Mouse (Mus musculus): ENCODE data around the gene Sgk1. TPM values are rescaled to one million over a fixed set of nuclear protein-coding genes. Genes with fewer than 3 reads are reported as not detected.

Sgk1 gene
- total RNA-seq, 1 experiment, result 217 TPM

DNA sequence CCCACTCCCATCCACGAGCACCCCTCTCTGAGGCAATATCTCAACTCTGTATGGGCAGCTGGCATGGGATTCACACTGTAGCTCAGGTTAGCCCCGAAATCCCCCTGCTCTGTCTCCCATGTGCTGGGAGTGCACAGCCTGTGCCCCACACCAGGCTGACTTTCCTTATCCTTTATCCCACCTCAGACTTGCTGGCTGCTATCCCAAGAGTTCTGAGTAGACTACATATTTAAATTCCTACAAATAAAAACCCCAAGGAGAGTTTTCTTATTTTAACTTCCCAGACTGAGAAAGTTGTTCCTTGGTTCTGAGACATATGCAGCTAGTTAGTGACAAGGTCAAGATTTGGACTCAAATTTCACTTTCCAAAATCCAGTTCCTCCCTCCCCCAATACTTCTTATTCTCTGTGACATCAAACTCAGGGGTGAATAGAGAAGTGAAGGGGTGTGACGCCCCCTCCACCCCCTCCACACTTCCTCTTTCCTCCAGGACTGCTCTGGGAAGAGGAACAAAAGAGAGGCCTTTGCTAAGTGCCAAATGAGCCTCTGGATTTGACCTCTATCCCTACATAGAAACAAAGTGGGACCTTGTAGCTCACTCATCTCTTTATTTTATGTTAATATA is 7.3 kb downstream of the Sgk1 start:
- DNase-seq (ENCODE audit: low read depth, low spot score), result no peak
- Histone ChIP-seq H3K27ac (ENCODE audit: insufficient read depth, low read depth, low read length, poor library complexity, severe bottlenecking) (no peak overlapping the region), H3K4me3 (ENCODE audit: insufficient read depth in 1 of 2, low read depth in 1 of 2, low read length in 2 of 2, poor library complexity in 1 of 2, severe bottlenecking in 1 of 2) (no peak overlapping the region), H3K36me3 (ENCODE audit: control insufficient read depth, insufficient read depth, low read length, poor library complexity, severe bottlenecking) (no peaks in the 10 kb centered on the region), H3K4me1 (ENCODE audit: control insufficient read depth in 2 of 2, insufficient read depth in 2 of 2, low read length in 2 of 2, poor library complexity in 1 of 2) (peaks cover 2% of the 10 kb centered on the region in 2 experiments; a peak in 1 of 4 replicates), H3K9ac (ENCODE audit: insufficient read depth, low read depth, low read length, poor library complexity, severe bottlenecking) (no peak overlapping the region), H3K9me3 (ENCODE audit: control insufficient read depth, insufficient read depth, low read depth, low read length) (no peaks in the 10 kb centered on the region)
- TF ChIP-seq ZC3H11A (IDR thresholded peaks at IDR 0.05; ENCODE audit: borderline replicate concordance, low read depth, low read length), result no peak
- no peak for TF ChIP-seq CHD2 (IDR thresholded peaks at IDR 0.05; ENCODE audit: low read depth, low read length)
- TF ChIP-seq HCFC1 (IDR thresholded peaks at IDR 0.05; ENCODE audit: borderline replicate concordance, insufficient read depth, low read length), result no peak
- TF ChIP-seq ZNF384 (IDR thresholded peaks at IDR 0.05; ENCODE audit: low read depth, low read length), result no peak
- TF ChIP-seq MAFK (IDR thresholded peaks at IDR 0.05; ENCODE audit: insufficient read depth, low read depth, low read length), result no peak
- in situ Hi-C loops (cut with MboI; ENCODE audit: low sequenced_read_pairs in 2 of 2, unreplicated experiment in 2 of 2), result no loop called here

DNA sequence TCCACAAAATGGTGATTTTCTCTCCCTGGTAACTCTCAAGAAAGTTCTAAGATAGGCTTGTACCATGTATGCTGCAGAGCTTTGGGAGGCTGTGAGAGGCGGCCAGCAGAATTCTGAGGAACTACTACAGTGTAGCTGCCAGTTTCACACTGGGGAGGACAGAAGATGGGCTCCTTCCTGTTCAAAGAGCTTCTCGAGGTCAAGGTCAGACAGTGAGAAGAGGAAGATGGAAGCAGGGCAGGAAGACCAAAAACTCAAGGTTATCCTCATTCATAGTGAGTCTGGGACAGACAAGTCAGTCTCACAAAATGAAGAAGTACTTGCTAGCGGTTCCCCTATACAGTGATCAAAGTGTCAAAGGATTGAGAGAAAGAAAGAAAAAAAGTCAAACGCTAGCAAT is 8.3 kb downstream of the Sgk1 start:
- H3K36me3 ChIP-seq (ENCODE audit: control insufficient read depth, insufficient read depth, low read length, poor library complexity, severe bottlenecking), result no peaks in the 10 kb centered on the region

DNA sequence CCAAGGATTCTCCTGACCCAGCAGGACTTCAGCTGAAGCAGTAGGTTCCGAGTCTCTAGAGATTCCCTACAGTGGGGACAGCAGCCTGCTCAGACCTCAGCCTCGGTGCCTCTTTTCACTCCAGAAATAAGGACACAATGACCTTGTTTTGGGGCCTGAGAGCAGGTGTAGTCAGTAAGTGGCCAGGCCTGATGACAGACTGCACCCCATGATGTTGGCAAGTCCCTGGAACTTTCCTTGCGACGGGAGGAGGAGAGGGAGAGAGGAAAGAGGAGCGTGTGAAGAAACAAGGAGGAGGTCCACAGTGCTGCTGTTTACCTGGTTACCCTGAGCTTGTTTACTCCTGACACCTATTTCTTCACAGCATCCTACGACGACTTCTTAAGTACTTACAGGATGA is 9.5 kb downstream of the Sgk1 start:
- Histone ChIP-seq H3K9ac (ENCODE audit: insufficient read depth, low read depth, low read length, poor library complexity, severe bottlenecking) (no peak overlapping the region), H3K36me3 (ENCODE audit: control insufficient read depth, insufficient read depth, low read length, poor library complexity, severe bottlenecking) (no peaks in the 10 kb centered on the region), H3K9me3 (ENCODE audit: control insufficient read depth, insufficient read depth, low read depth, low read length) (no peaks in the 10 kb centered on the region), H3K4me1 (ENCODE audit: control insufficient read depth in 2 of 2, insufficient read depth in 2 of 2, low read length in 2 of 2, poor library complexity in 1 of 2) (peaks cover 2% of the 10 kb centered on the region in 2 experiments; a peak in 1 of 4 replicates), H3K27ac (ENCODE audit: insufficient read depth, low read depth, low read length, poor library complexity, severe bottlenecking) (no peak overlapping the region), H3K4me3 (ENCODE audit: insufficient read depth in 1 of 2, low read depth in 1 of 2, low read length in 2 of 2, poor library complexity in 1 of 2, severe bottlenecking in 1 of 2) (no peak overlapping the region)
- TF ChIP-seq CHD2 (IDR thresholded peaks at IDR 0.05; ENCODE audit: low read depth, low read length), result no peak
- no peak for TF ChIP-seq ZC3H11A (IDR thresholded peaks at IDR 0.05; ENCODE audit: borderline replicate concordance, low read depth, low read length)
- TF ChIP-seq MAFK (IDR thresholded peaks at IDR 0.05; ENCODE audit: insufficient read depth, low read depth, low read length), result no peak
- no peak for TF ChIP-seq ZNF384 (IDR thresholded peaks at IDR 0.05; ENCODE audit: low read depth, low read length)
- no peak for TF ChIP-seq HCFC1 (IDR thresholded peaks at IDR 0.05; ENCODE audit: borderline replicate concordance, insufficient read depth, low read length)
- in situ Hi-C loops (cut with MboI; ENCODE audit: low sequenced_read_pairs in 2 of 2, unreplicated experiment in 2 of 2), result no loop called here
- DNase-seq (ENCODE audit: low read depth, low spot score), result no peak

More for the DNA sequence above, 8.3 kb downstream of the Sgk1 start:
- in situ Hi-C loops (cut with MboI; ENCODE audit: low sequenced_read_pairs in 2 of 2, unreplicated experiment in 2 of 2), result no loop called here
- no peak for DNase-seq (ENCODE audit: low read depth, low spot score)
- no peak for TF ChIP-seq HCFC1 (IDR thresholded peaks at IDR 0.05; ENCODE audit: borderline replicate concordance, insufficient read depth, low read length)
- TF ChIP-seq MAFK (IDR thresholded peaks at IDR 0.05; ENCODE audit: insufficient read depth, low read depth, low read length), result no peak
- TF ChIP-seq ZC3H11A (IDR thresholded peaks at IDR 0.05; ENCODE audit: borderline replicate concordance, low read depth, low read length), result no peak
- TF ChIP-seq CHD2 (IDR thresholded peaks at IDR 0.05; ENCODE audit: low read depth, low read length), result no peak
- TF ChIP-seq ZNF384 (IDR thresholded peaks at IDR 0.05; ENCODE audit: low read depth, low read length), result no peak
- no peak overlapping the region for H3K27ac ChIP-seq (ENCODE audit: insufficient read depth, low read depth, low read length, poor library complexity, severe bottlenecking)
- no peaks in the 10 kb centered on the region for H3K9me3 ChIP-seq (ENCODE audit: control insufficient read depth, insufficient read depth, low read depth, low read length)
- no peak overlapping the region for H3K4me3 ChIP-seq (ENCODE audit: insufficient read depth in 1 of 2, low read depth in 1 of 2, low read length in 2 of 2, poor library complexity in 1 of 2, severe bottlenecking in 1 of 2)
- peaks cover 2% of the 10 kb centered on the region in 2 experiments; a peak in 1 of 4 replicates for H3K4me1 ChIP-seq (ENCODE audit: control insufficient read depth in 2 of 2, insufficient read depth in 2 of 2, low read length in 2 of 2, poor library complexity in 1 of 2)
- no peak overlapping the region for H3K9ac ChIP-seq (ENCODE audit: insufficient read depth, low read depth, low read length, poor library complexity, severe bottlenecking)

DNA sequence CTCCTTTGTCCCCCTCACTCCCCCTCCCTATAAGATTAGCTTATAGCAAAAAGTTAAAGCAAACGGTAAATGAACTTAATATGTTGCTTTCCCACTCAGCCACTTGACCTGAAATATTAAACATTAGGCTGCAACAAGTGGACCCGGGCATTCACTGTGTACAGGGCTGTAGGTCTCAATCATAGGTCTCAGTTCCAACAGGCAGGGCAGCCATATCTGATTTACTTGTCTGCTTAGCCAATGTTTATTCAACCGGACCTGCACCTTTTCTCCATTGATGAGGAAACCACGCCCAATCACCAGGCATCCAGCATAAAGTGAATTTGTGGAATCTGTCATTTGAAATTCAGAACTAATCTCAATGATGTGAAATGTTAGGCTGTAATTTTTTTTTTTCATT is 10.1 kb downstream of the Sgk1 start:
- no peak overlapping the region for H3K27ac ChIP-seq (ENCODE audit: insufficient read depth, low read depth, low read length, poor library complexity, severe bottlenecking)
- no peak for TF ChIP-seq CHD2 (IDR thresholded peaks at IDR 0.05; ENCODE audit: low read depth, low read length)
- TF ChIP-seq ZC3H11A (IDR thresholded peaks at IDR 0.05; ENCODE audit: borderline replicate concordance, low read depth, low read length), result no peak
- TF ChIP-seq MAFK (IDR thresholded peaks at IDR 0.05; ENCODE audit: insufficient read depth, low read depth, low read length), result no peak
- TF ChIP-seq HCFC1 (IDR thresholded peaks at IDR 0.05; ENCODE audit: borderline replicate concordance, insufficient read depth, low read length), result no peak
- TF ChIP-seq ZNF384 (IDR thresholded peaks at IDR 0.05; ENCODE audit: low read depth, low read length), result no peak

More for the DNA sequence above, 10.1 kb downstream of the Sgk1 start:
- in situ Hi-C loops (cut with MboI; ENCODE audit: low sequenced_read_pairs in 2 of 2, unreplicated experiment in 2 of 2), result no loop called here
- Histone ChIP-seq H3K4me3 (ENCODE audit: insufficient read depth in 1 of 2, low read depth in 1 of 2, low read length in 2 of 2, poor library complexity in 1 of 2, severe bottlenecking in 1 of 2) (no peak overlapping the region), H3K9ac (ENCODE audit: insufficient read depth, low read depth, low read length, poor library complexity, severe bottlenecking) (no peak overlapping the region), H3K9me3 (ENCODE audit: control insufficient read depth, insufficient read depth, low read depth, low read length) (no peaks in the 10 kb centered on the region), H3K4me1 (ENCODE audit: control insufficient read depth in 2 of 2, insufficient read depth in 2 of 2, low read length in 2 of 2, poor library complexity in 1 of 2) (peaks cover 2 to 4% of the 10 kb centered on the region in 2 experiments; a peak in 1 of 4 replicates), H3K36me3 (ENCODE audit: control insufficient read depth, insufficient read depth, low read length, poor library complexity, severe bottlenecking) (no peaks in the 10 kb centered on the region)
- DNase-seq (ENCODE audit: low read depth, low spot score), result no peak

Data from ES-E14 (cell line).